Mouse (Mus musculus): Measurements from ENCODE around the gene Stk39.

GRCm38 (mm10) chr2:68229872-68230271, 242.2 kb downstream of the Stk39 start:
- no peak for TF ChIP-seq CTCF (IDR thresholded peaks at IDR 0.05; ENCODE audit: low read depth, low read length)
- TF ChIP-seq POLR2A (IDR thresholded peaks at IDR 0.05; ENCODE audit: extremely low read depth, insufficient read depth, low read length) = no peak
